Mouse (Mus musculus): ENCODE measurements around the gene Adk. TPM values are rescaled to one million over a fixed set of nuclear protein-coding genes. Genes with fewer than 3 reads are reported as not detected.

The Adk gene
- polyA plus RNA-seq, 1 experiment from 2014 or later, result 50.0 TPM

GRCm38 (mm10) chr14:21143406-21144115 is 91.2 kb downstream of the Adk start:
- no peak for ATAC-seq
- H3K27me3 ChIP-seq, result no peaks in the 10 kb centered on the region

GRCm38 (mm10) chr14:21147171-21147570 is 94.8 kb downstream of the Adk start:
- Histone ChIP-seq H3K36me3 (no peaks in the 10 kb centered on the region), H3K27ac (no peak overlapping the region), H3K9ac (replicated peaks) (no peak overlapping the region), H3K27me3 (no peaks in the 10 kb centered on the region), H3K4me3 (replicated peaks) (no peak overlapping the region), H3K4me1 (replicated peaks) (no peaks in the 10 kb centered on the region), H3K9me3 (no peaks in the 10 kb centered on the region), H3K4me2 (replicated peaks) (no peak overlapping the region)
- no peak for ATAC-seq
- WGBS, result 91% methylated on average over 1 of the region's 1 CpGs

More at GRCm38 (mm10) chr14:21143406-21144115, 91.2 kb downstream of the Adk start:
- Histone ChIP-seq H3K9ac (replicated peaks) (no peak overlapping the region), H3K36me3 (no peaks in the 10 kb centered on the region), H3K27ac (no peak overlapping the region), H3K4me3 (replicated peaks) (no peak overlapping the region), H3K9me3 (no peaks in the 10 kb centered on the region), H3K4me2 (replicated peaks) (no peak overlapping the region), H3K4me1 (replicated peaks) (no peaks in the 10 kb centered on the region)
- WGBS, result 73% methylated on average over 8 of the region's 8 CpGs

GRCm38 (mm10) chr14:21150301-21150700 is 97.9 kb downstream of the Adk start:
- no peaks in the 10 kb centered on the region for H3K27me3 ChIP-seq
- no peaks in the 10 kb centered on the region for H3K4me1 ChIP-seq (replicated peaks)
- ATAC-seq, result no peak
- no peak overlapping the region for H3K4me3 ChIP-seq (replicated peaks)
- no peaks in the 10 kb centered on the region for H3K36me3 ChIP-seq
- 88% methylated on average over 4 of the region's 4 CpGs for WGBS
- no peak overlapping the region for H3K27ac ChIP-seq
- no peak overlapping the region for H3K4me2 ChIP-seq (replicated peaks)
- no peak overlapping the region for H3K9ac ChIP-seq (replicated peaks)
- H3K9me3 ChIP-seq, result no peaks in the 10 kb centered on the region

GRCm38 (mm10) chr14:21152055-21152454 is 99.7 kb downstream of the Adk start:
- Histone ChIP-seq H3K4me1 (replicated peaks) (no peaks in the 10 kb centered on the region), H3K36me3 (no peaks in the 10 kb centered on the region), H3K27ac (no peak overlapping the region), H3K4me2 (replicated peaks) (no peak overlapping the region), H3K9me3 (no peaks in the 10 kb centered on the region), H3K9ac (replicated peaks) (no peak overlapping the region), H3K4me3 (replicated peaks) (no peak overlapping the region), H3K27me3 (no peaks in the 10 kb centered on the region)
- no peak for ATAC-seq
- 93% methylated on average over 6 of the region's 6 CpGs for WGBS

GRCm38 (mm10) chr14:21165706-21166105 is 113.3 kb downstream of the Adk start:
- no peak for ATAC-seq
- H3K9ac ChIP-seq (replicated peaks), result no peak overlapping the region
- H3K27me3 ChIP-seq, result no peaks in the 10 kb centered on the region
- H3K4me1 ChIP-seq (replicated peaks), result peaks cover 5% of the 10 kb centered on the region; the same call in 1 of the 2 replicates
- WGBS, result 47% methylated on average over 10 of the region's 10 CpGs
- no peak overlapping the region for H3K4me3 ChIP-seq (replicated peaks)
- no peaks in the 10 kb centered on the region for H3K36me3 ChIP-seq
- H3K4me2 ChIP-seq (replicated peaks), result no peak overlapping the region
- no peak overlapping the region for H3K27ac ChIP-seq
- no peaks in the 10 kb centered on the region for H3K9me3 ChIP-seq

- 63% methylated on average over 3 of the region's 3 CpGs for WGBS
These were observed 113.7 kb downstream of the Adk start for GRCm38 (mm10) chr14:21166114-21166513.

GRCm38 (mm10) chr14:21173973-21174745 is 121.8 kb downstream of the Adk start:
- Histone ChIP-seq H3K9me3 (no peaks in the 10 kb centered on the region), H3K27me3 (no peaks in the 10 kb centered on the region), H3K27ac (no peak overlapping the region), H3K4me1 (replicated peaks) (no peaks in the 10 kb centered on the region), H3K36me3 (no peaks in the 10 kb centered on the region), H3K4me3 (replicated peaks) (no peak overlapping the region), H3K4me2 (replicated peaks) (no peak overlapping the region), H3K9ac (replicated peaks) (no peak overlapping the region)
- WGBS, result 88% methylated on average over 1 of the region's 1 CpGs
- no peak for ATAC-seq

More at GRCm38 (mm10) chr14:21166114-21166513, 113.7 kb downstream of the Adk start:
- ATAC-seq, result no peak
- H3K4me1 ChIP-seq (replicated peaks), result peaks cover 5% of the 10 kb centered on the region; the same call in 1 of the 2 replicates
- no peak overlapping the region for H3K9ac ChIP-seq (replicated peaks)
- H3K4me3 ChIP-seq (replicated peaks), result no peak overlapping the region
- no peaks in the 10 kb centered on the region for H3K27me3 ChIP-seq
- no peaks in the 10 kb centered on the region for H3K36me3 ChIP-seq
- no peak overlapping the region for H3K4me2 ChIP-seq (replicated peaks)
- no peak overlapping the region for H3K27ac ChIP-seq
- H3K9me3 ChIP-seq, result no peaks in the 10 kb centered on the region

- Histone ChIP-seq H3K36me3 (no peaks in the 10 kb centered on the region), H3K27ac (no peak overlapping the region), H3K4me1 (replicated peaks) (no peaks in the 10 kb centered on the region), H3K27me3 (no peaks in the 10 kb centered on the region), H3K4me3 (replicated peaks) (no peak overlapping the region), H3K9ac (replicated peaks) (no peak overlapping the region), H3K9me3 (no peaks in the 10 kb centered on the region), H3K4me2 (replicated peaks) (no peak overlapping the region)
- 68% methylated on average over 2 of the region's 2 CpGs for WGBS
- ATAC-seq, result no peak
These were observed 122.4 kb downstream of the Adk start for GRCm38 (mm10) chr14:21174804-21175203.

GRCm38 (mm10) chr14:21177781-21178180 is 125.4 kb downstream of the Adk start:
- H3K27ac ChIP-seq, result no peak overlapping the region
- ATAC-seq, result no peak
- no peak overlapping the region for H3K4me2 ChIP-seq (replicated peaks)
- H3K9ac ChIP-seq (replicated peaks), result no peak overlapping the region
- no peaks in the 10 kb centered on the region for H3K27me3 ChIP-seq
- H3K4me3 ChIP-seq (replicated peaks), result no peak overlapping the region
- no peaks in the 10 kb centered on the region for H3K9me3 ChIP-seq
- 0 out of 2 replicates have a peak, but pooled peaks cover 3% of the 10 kb centered on the region for H3K4me1 ChIP-seq (replicated peaks)
- 90% methylated on average over 2 of the region's 2 CpGs for WGBS
- H3K36me3 ChIP-seq, result no peaks in the 10 kb centered on the region

GRCm38 (mm10) chr14:21178356-21178755 is 126.0 kb downstream of the Adk start:
- no peak for ATAC-seq

GRCm38 (mm10) chr14:21181053-21181452 is 128.7 kb downstream of the Adk start:
- H3K27me3 ChIP-seq, result no peaks in the 10 kb centered on the region

More at GRCm38 (mm10) chr14:21178356-21178755, 126.0 kb downstream of the Adk start:
- H3K27ac ChIP-seq, result no peak overlapping the region
- 87% methylated on average over 6 of the region's 6 CpGs for WGBS
- no peak overlapping the region for H3K4me2 ChIP-seq (replicated peaks)
- no peaks in the 10 kb centered on the region for H3K9me3 ChIP-seq
- no peaks in the 10 kb centered on the region for H3K36me3 ChIP-seq
- H3K27me3 ChIP-seq, result no peaks in the 10 kb centered on the region
- H3K4me1 ChIP-seq (replicated peaks), result 0 out of 2 replicates have a peak, but pooled peaks cover 3% of the 10 kb centered on the region
- H3K4me3 ChIP-seq (replicated peaks), result no peak overlapping the region
- H3K9ac ChIP-seq (replicated peaks), result no peak overlapping the region

GRCm38 (mm10) chr14:21191966-21192365 is 139.6 kb downstream of the Adk start:
- Histone ChIP-seq H3K9me3 (no peaks in the 10 kb centered on the region), H3K4me2 (replicated peaks) (no peak overlapping the region), H3K9ac (replicated peaks) (no peak overlapping the region), H3K27ac (no peak overlapping the region), H3K4me3 (replicated peaks) (no peak overlapping the region), H3K27me3 (no peaks in the 10 kb centered on the region), H3K36me3 (no peaks in the 10 kb centered on the region), H3K4me1 (replicated peaks) (no peaks in the 10 kb centered on the region)
- 90% methylated on average over 6 of the region's 6 CpGs for whole genome bisulfite sequencing
- no peak for ATAC-seq

More at GRCm38 (mm10) chr14:21181053-21181452, 128.7 kb downstream of the Adk start:
- no peak overlapping the region for H3K27ac ChIP-seq
- H3K9me3 ChIP-seq, result no peaks in the 10 kb centered on the region
- no peak for ATAC-seq
- no peak overlapping the region for H3K4me3 ChIP-seq (replicated peaks)
- no peak overlapping the region for H3K9ac ChIP-seq (replicated peaks)
- 0 out of 2 replicates have a peak, but pooled peaks cover 3% of the 10 kb centered on the region for H3K4me1 ChIP-seq (replicated peaks)
- 77% methylated on average over 3 of the region's 3 CpGs for WGBS
- H3K36me3 ChIP-seq, result no peaks in the 10 kb centered on the region
- H3K4me2 ChIP-seq (replicated peaks), result no peak overlapping the region
